Mouse (Mus musculus) bone marrow, adult 2 months (tissue): ENCODE data around the gene Cyp27b1.

Source experiments
- CTCF ChIP-seq: fragments of 200-500 bp; IDR thresholded peaks from 2 replicates; pipeline ENCODE4 v1.5.1; 2011; ENCODE audit warnings: low read length, control low read depth; ENCODE audit not compliant: control insufficient read depth, insufficient read depth
- POLR2A ChIP-seq: fragments of 200-500 bp; IDR thresholded peaks from 2 replicates; pipeline ENCODE4 v1.6.1; 2011; ENCODE audit warnings: low read depth, mild to moderate bottlenecking, control low read depth, low read length, borderline replicate concordance; ENCODE audit not compliant: control insufficient read depth

DNA sequence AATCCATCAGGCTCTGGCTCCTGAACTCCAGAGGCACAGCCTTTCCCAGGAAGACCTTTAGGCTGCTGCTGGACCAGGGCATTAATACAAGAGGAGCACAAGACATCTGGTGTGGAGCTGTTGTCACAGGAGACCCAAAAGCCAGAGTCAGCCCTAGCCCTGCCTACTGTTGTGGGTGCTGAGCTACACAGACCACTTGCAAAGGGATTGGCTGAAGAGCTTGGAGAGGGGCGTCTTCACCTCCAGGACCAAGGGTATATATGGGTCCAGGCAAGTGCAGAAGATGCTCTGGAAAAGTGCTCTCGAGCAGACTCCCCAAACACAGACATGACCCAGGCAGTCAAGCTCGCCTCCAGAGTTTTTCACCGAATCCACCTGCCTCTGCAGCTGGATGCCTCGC lies at the start of gene Cyp27b1:
- TF ChIP-seq POLR2A: no peak
- TF ChIP-seq CTCF: no peak
